In genomic region chr12:40248454-40249180, GRCm38 (mm10) we compare ENCODE assay signal across 8 mouse cellular contexts. TPM values are rescaled to one million over a fixed set of nuclear protein-coding genes. Genes with fewer than 3 reads are reported as not detected.
DNase-seq lines count a peak whose midpoint lies in the region; ATAC-seq and TF ChIP-seq lines count a peak whose summit lies in the region.

Ifrd1 (minus strand) TSS chr12:40248504.

- no peak for TF ChIP-seq EP300 in heart, postnatal 0 days (IDR thresholded peaks at IDR 0.05; ENCODE audit: low read depth)

- peaks cover 8% of the 10 kb centered on the region for H3K4me1 ChIP-seq in embryonic fibroblast, embryonic 13.5 days (ENCODE audit: control insufficient read depth, insufficient read depth, low read length)
- H3K4me1 ChIP-seq in heart, postnatal 0 days (ENCODE audit: control insufficient read depth, insufficient read depth): peaks cover 15% of the 10 kb centered on the region
- H3K4me1 ChIP-seq in midbrain, embryonic 14.5 days (ENCODE audit: control insufficient read depth, insufficient read depth, low read length): no peaks in the 10 kb centered on the region

- H3K36me3 ChIP-seq in heart, postnatal 0 days (replicated peaks; ENCODE audit: control insufficient read depth, insufficient read depth, low read length): no peaks in the 10 kb centered on the region
- no peaks in the 10 kb centered on the region for H3K36me3 ChIP-seq in midbrain, embryonic 14.5 days (ENCODE audit: control insufficient read depth, insufficient read depth, low read length)

- 67% methylated on average over 5 of the region's 5 CpGs for WGBS in heart, postnatal 0 days
- 82% methylated on average over 5 of the region's 5 CpGs for WGBS in midbrain, embryonic 14.5 days

- no peak within 1 kb of the TSS for H3K9ac ChIP-seq in heart, postnatal 0 days (replicated peaks; ENCODE audit: low read depth, low read length)
- H3K9ac ChIP-seq in midbrain, embryonic 14.5 days (replicated peaks; ENCODE audit: low read length): no peak within 1 kb of the TSS

- H3K9me3 ChIP-seq in heart, postnatal 0 days (replicated peaks; ENCODE audit: control insufficient read depth, low read length): no peaks in the 10 kb centered on the region
- no peaks in the 10 kb centered on the region for H3K9me3 ChIP-seq in midbrain, embryonic 14.5 days (ENCODE audit: control insufficient read depth, low read length)

- peak; percentile 22 for DNase-seq in thymus, postnatal 0 days (ENCODE audit: low spot score)
- no peak for DNase-seq in thymus, postnatal 4 days
- no peak for DNase-seq in heart, postnatal 0 days (ENCODE audit: low spot score)
- no peak for DNase-seq in left cerebral cortex, postnatal 4 days
- no peak for DNase-seq in midbrain, embryonic 14.5 days
- DNase-seq in right cerebral cortex, postnatal 14 days: no peak
- no peak for DNase-seq in cerebellum, postnatal 36 days

- no peak within 1 kb of the TSS for H3K4me3 ChIP-seq in embryonic fibroblast, embryonic 13.5 days (ENCODE audit: insufficient read depth, low read length)
- H3K4me3 ChIP-seq in heart, postnatal 0 days (ENCODE audit: low read depth, low read length): no peak within 1 kb of the TSS
- H3K4me3 ChIP-seq in midbrain, embryonic 14.5 days (replicated peaks; ENCODE audit: low read depth, low read length): no peak within 1 kb of the TSS

- no peaks in the 10 kb centered on the region for H3K27me3 ChIP-seq in heart, postnatal 0 days (ENCODE audit: control insufficient read depth, insufficient read depth, low read length)
- no peaks in the 10 kb centered on the region for H3K27me3 ChIP-seq in midbrain, embryonic 14.5 days (ENCODE audit: control insufficient read depth, insufficient read depth, low read length)

- H3K27ac ChIP-seq in embryonic fibroblast, embryonic 13.5 days (ENCODE audit: insufficient read depth, low read length): no peak within 1 kb of the TSS
- peak within 1 kb of the TSS; percentile 54; the same call in 1 of the 2 replicates for H3K27ac ChIP-seq in heart, postnatal 0 days (ENCODE audit: low read depth)
- no peak within 1 kb of the TSS for H3K27ac ChIP-seq in midbrain, embryonic 14.5 days (replicated peaks; ENCODE audit: low read depth, low read length)

- TF ChIP-seq CTCF in embryonic fibroblast, embryonic 13.5 days (IDR thresholded peaks at IDR 0.05; ENCODE audit: borderline replicate concordance, insufficient read depth, low read length): no peak
- no peak for TF ChIP-seq CTCF in heart, postnatal 0 days (IDR thresholded peaks at IDR 0.05; ENCODE audit: low read depth)

- H3K4me2 ChIP-seq in heart, postnatal 0 days (ENCODE audit: low read depth, low read length): no peak within 1 kb of the TSS
- H3K4me2 ChIP-seq in midbrain, embryonic 14.5 days (ENCODE audit: low read length): no peak within 1 kb of the TSS

- TF ChIP-seq POLR2A in embryonic fibroblast, embryonic 13.5 days (IDR thresholded peaks at IDR 0.05; ENCODE audit: low read depth, low read length): no peak

- intact Hi-C loops in left cerebral cortex, postnatal 4 days (cut with DNase I): no loop called here

- no peak for ATAC-seq in heart, postnatal 0 days (ENCODE audit: insufficient read depth, low read depth)
- ATAC-seq in midbrain, embryonic 14.5 days (ENCODE audit: low FRiP score, low TSS enrichment): no peak

RNA-seq across cellular contexts. Expression of gene Ifrd1, which starts in this region (rescaled TPM):
- polyA plus RNA-seq in thymus, postnatal 0 days (2015; fragmentation: Nextera tagmentation; extraction: Ambion mirVana): 111 and 123 TPM in 2 replicates
- 151 and 161 TPM in 2 replicates for polyA plus RNA-seq in embryonic fibroblast, embryonic 13.5 days (2011; ENCODE audit: insufficient read length, low read depth, missing spikeins)
- total RNA-seq in heart, postnatal 0 days (2014; rRNA removed; ENCODE audit: low replicate concordance): 47.0 and 74.6 TPM in 2 replicates
- 90.4 and 117 TPM in 2 replicates for polyA plus RNA-seq in heart, postnatal 0 days (2015; fragmentation: Nextera tagmentation; extraction: Ambion mirVana)
- 100 to 1,000 TPM; 112 to 125 TPM for total RNA-seq in left cerebral cortex, postnatal 4 days (2021)
- polyA plus RNA-seq in midbrain, embryonic 14.5 days (2014; fragmentation: Nextera tagmentation; extraction: Ambion mirVana): 186 and 201 TPM in 2 replicates
